Mouse (Mus musculus) heart, embryonic 15.5 days (tissue): ENCODE results near the gene Srsf5. TPM values are rescaled to one million over a fixed set of nuclear protein-coding genes. Genes with fewer than 3 reads are reported as not detected.

Experiments used
- ATAC-seq: fragments of 200-750 bp; cut with Nextera tagmentation; replicated peaks from 2 replicates; pipeline ENCODE4 v1.8.0; 2017; ENCODE audit warnings: low read depth, moderate TSS enrichment; ENCODE audit not compliant: insufficient number of reproducible peaks, insufficient read depth, low FRiP score
- H3K27ac ChIP-seq: fragments of 300-500 bp; sonication (generic); 2 replicates; pipeline ENCODE4 v1.5.1; 2015; ENCODE audit warnings: mild to moderate bottlenecking, inconsistent platforms
- H3K27me3 ChIP-seq: fragments of 300-500 bp; sonication (generic); 2 replicates; pipeline ENCODE4 v1.6.1; 2015; ENCODE audit warnings: inconsistent platforms
- H3K36me3 ChIP-seq: fragments of 300-500 bp; sonication (generic); 2 replicates; pipeline ENCODE4 v1.6.1; 2015; ENCODE audit warnings: mild to moderate bottlenecking, inconsistent platforms
- H3K4me1 ChIP-seq: fragments of 300-500 bp; sonication (generic); replicated peaks from 2 replicates; pipeline ENCODE4 v1.6.1; 2015; ENCODE audit warnings: inconsistent platforms
- H3K4me2 ChIP-seq: fragments of 300-500 bp; sonication (generic); 2 replicates; pipeline ENCODE4 v1.6.1; 2015; ENCODE audit warnings: inconsistent platforms, mild to moderate bottlenecking, moderate library complexity
- H3K4me3 ChIP-seq: fragments of 300-500 bp; sonication (generic); 2 replicates; pipeline ENCODE4 v1.5.1; 2015; ENCODE audit warnings: mild to moderate bottlenecking, inconsistent platforms
- H3K9ac ChIP-seq: fragments of 300-500 bp; sonication (generic); 2 replicates; pipeline ENCODE4 v1.6.1; 2015; ENCODE audit warnings: mild to moderate bottlenecking, inconsistent platforms
- H3K9me3 ChIP-seq: fragments of 300-500 bp; sonication (generic); replicated peaks from 2 replicates; pipeline ENCODE4 v1.6.1; 2016; ENCODE audit warnings: inconsistent platforms
- WGBS: fragments of 180-500 bp; shearing (Covaris S2); methylation state at CpG from one replicate; pipeline ENCODE4 v1.1.7; 2015; ENCODE audit warnings: mixed read lengths; 5-methylcytosine and 5-hydroxymethylcytosine counted together
- polyA plus RNA-seq: library from polyadenylated mRNA; unstranded; fragments of >200 nt; fragmentation: Nextera tagmentation; extraction: Ambion mirVana; gene quantifications from 2 replicates; pipeline ENCODE4 v1.2.1, GENCODE M21; 2015

The Srsf5 gene
- 332 and 350 TPM in 2 replicates for polyA plus RNA-seq

DNA sequence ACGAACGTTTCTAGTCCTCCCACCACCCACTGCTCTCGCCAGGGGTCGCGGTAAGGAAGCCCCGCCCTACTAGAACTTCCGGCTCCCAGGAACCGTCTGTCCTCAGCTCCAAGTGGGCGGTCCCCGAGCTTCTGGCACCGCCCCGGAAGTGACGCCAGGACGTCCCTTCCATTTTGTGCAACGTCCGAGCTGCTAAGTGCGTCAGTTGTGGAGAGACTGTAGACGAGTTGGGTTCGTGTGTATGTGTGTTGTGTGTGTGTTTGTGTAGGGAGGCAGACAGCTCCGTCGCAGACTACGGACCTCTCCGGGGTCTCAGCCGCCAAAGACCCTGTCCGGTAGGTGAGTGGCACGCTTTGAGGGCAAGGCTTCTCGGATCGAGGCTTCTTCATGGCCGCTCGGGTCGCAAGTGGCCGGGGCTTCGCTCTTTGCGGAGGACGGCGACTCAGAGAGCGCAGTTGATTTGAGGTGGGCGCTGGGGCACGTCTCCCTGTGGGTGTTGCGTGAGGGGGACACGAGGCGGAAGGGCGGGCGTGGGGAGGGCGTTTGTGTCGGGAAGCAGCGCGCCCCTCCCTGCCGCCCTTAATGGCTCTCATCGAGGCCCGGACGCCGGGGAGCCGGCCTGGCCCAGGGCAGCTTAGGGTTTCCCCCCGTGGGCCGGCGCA, at the start of gene Srsf5:
Srsf5 (plus strand) TSS at position 171 of the 662 bp plus-strand sequence.
- Histone ChIP-seq H3K4me2 (peak within 1 kb of the TSS; percentile 76), H3K36me3 (peaks cover 29% of the 10 kb centered on the region), H3K27ac (peak within 1 kb of the TSS; percentile 97), H3K4me3 (peak within 1 kb of the TSS; percentile 90), H3K27me3 (no peaks in the 10 kb centered on the region), H3K9ac (peak within 1 kb of the TSS; percentile 98), H3K9me3 (no peaks in the 10 kb centered on the region), H3K4me1 (peaks cover 17% of the 10 kb centered on the region)
- ATAC-seq, result peak; percentile 90
- under 1% methylated on average over 57 of the region's 57 CpGs for WGBS

DNA sequence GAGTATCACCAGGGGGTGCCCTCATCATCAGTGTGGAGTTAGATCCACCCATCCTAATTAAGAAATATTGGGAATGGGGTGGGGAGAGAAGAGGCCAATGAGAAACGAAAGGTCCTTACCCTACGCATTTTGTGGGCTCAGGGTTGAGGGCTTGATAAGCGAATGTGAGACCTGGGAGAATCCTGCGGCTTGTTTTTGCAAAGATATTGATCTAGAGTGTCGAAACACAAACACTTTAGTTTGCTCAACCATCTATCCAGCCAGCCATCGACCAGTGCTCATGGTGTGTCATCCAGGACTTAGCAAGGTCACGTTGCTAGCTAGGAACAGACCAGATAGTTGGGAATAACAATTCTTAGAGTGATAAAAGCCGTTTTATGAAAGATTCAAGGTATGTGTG, 35.7 kb upstream of the Srsf5 start:
- no peaks in the 10 kb centered on the region for H3K36me3 ChIP-seq
- no peak overlapping the region for H3K9ac ChIP-seq
- H3K27me3 ChIP-seq, result no peaks in the 10 kb centered on the region
- no peaks in the 10 kb centered on the region for H3K4me1 ChIP-seq
- ATAC-seq, result no peak
- H3K4me2 ChIP-seq, result no peak overlapping the region
- no peak overlapping the region for H3K4me3 ChIP-seq
- H3K27ac ChIP-seq, result no peak overlapping the region
- H3K9me3 ChIP-seq, result no peaks in the 10 kb centered on the region; the same call in 1 of the 2 replicates
- 70% methylated on average over 8 of the region's 8 CpGs for WGBS

DNA sequence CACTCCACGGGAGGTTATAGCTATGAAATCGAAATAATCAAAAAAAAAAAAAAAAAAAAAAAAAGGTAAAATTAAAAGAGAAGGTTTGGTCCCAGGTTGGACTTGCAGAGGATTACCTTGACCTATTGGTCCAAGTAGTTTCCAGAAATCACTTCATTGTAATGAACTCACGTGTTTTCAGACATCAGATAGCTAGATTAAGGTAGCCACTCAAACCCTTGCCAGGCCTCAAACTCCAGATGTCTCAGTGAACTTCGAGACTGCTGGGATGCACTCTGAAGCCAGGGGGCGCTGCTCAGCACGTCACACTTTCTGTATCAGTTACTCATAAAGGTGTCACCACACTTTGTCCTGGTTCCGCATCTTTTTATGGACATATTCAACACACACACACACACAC, 27.5 kb upstream of the Srsf5 start:
- no peaks in the 10 kb centered on the region for H3K9me3 ChIP-seq
- 50% methylated on average over 7 of the region's 7 CpGs for WGBS
- ATAC-seq, result no peak
- no peaks in the 10 kb centered on the region for H3K36me3 ChIP-seq
- no peak overlapping the region for H3K9ac ChIP-seq
- no peak overlapping the region for H3K27ac ChIP-seq
- no peaks in the 10 kb centered on the region for H3K27me3 ChIP-seq
- H3K4me1 ChIP-seq, result peaks cover under 1% of the 10 kb centered on the region
- H3K4me2 ChIP-seq, result no peak overlapping the region
- no peak overlapping the region for H3K4me3 ChIP-seq

DNA sequence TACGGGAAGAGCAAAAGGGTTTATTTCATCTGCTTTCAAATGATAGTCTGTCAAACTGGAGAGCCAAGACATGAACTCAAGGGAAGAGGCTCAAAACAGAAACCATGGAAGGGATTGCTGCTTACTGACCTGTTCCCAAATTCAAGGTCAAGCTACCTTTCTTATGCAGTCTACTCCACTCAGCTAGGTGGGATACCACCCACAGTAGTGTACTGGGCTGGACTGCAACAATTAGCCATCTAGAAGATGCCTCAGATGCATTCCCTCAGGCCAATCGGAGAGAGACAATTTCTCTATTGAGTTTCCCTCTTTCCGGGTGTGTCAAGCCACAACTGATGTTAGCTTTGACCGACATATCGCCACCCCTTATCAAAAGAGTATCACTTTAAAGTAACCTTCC, 24.0 kb upstream of the Srsf5 start:
- ATAC-seq, result no peak
- Histone ChIP-seq H3K9me3 (no peaks in the 10 kb centered on the region), H3K4me3 (no peak overlapping the region), H3K27ac (no peak overlapping the region), H3K4me2 (no peak overlapping the region), H3K4me1 (peaks cover 10% of the 10 kb centered on the region), H3K27me3 (no peaks in the 10 kb centered on the region), H3K9ac (no peak overlapping the region), H3K36me3 (no peaks in the 10 kb centered on the region)
- 93% methylated on average over 5 of the region's 5 CpGs for WGBS

DNA sequence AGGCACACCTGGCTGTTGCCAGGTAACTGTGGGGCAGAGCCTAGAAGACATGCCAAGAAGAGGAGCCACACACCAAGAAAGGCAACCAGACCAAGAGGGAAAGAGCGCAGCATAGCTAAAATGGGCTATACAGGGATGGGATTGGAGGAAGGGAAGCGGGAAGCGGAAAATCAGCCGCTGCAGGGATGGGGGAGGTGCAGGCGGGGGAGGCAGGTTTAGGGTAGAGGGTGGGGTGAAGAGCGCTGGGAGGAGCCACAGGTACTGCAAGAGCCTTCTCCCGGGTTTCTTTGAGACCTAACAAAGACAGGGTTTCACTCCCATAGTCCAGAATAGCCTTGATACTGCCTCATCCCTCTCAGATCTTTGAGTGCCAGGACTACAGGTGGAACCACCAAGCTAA, 22.4 kb upstream of the Srsf5 start:
- no peaks in the 10 kb centered on the region for H3K9me3 ChIP-seq
- no peaks in the 10 kb centered on the region for H3K36me3 ChIP-seq
- H3K4me3 ChIP-seq, result no peak overlapping the region
- peak overlapping the region; percentile 45 for H3K4me2 ChIP-seq
- no peak for ATAC-seq
- H3K27ac ChIP-seq, result no peak overlapping the region
- WGBS, result 4% methylated on average over 7 of the region's 7 CpGs
- H3K27me3 ChIP-seq, result no peaks in the 10 kb centered on the region
- peaks cover 10% of the 10 kb centered on the region for H3K4me1 ChIP-seq
- H3K9ac ChIP-seq, result no peak overlapping the region

DNA sequence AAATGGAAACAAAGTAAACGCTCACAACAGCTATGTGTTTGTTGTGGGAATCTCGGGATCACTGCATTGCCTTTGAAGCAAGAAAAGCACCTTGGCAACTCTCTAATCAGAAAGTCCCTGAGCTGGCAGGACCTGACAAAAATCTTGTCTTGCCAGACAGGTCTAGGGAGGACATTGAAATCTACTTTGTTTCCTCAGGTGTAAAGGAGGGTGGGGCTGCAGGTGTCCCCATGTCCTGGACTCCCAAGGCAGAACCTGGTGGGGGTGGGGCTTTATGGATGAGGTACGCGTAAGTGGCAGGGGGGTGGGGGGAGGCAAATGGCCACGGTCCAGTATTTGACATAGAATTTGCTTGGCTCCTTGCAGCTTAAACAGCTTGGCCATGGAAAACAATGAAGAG, 21.7 kb upstream of the Srsf5 start:
- WGBS, result 61% methylated on average over 5 of the region's 5 CpGs
- Histone ChIP-seq H3K36me3 (no peaks in the 10 kb centered on the region), H3K4me3 (no peak overlapping the region), H3K9ac (no peak overlapping the region), H3K27ac (no peak overlapping the region), H3K4me2 (no peak overlapping the region), H3K27me3 (no peaks in the 10 kb centered on the region), H3K4me1 (peaks cover 10% of the 10 kb centered on the region), H3K9me3 (no peaks in the 10 kb centered on the region)
- ATAC-seq, result no peak

DNA sequence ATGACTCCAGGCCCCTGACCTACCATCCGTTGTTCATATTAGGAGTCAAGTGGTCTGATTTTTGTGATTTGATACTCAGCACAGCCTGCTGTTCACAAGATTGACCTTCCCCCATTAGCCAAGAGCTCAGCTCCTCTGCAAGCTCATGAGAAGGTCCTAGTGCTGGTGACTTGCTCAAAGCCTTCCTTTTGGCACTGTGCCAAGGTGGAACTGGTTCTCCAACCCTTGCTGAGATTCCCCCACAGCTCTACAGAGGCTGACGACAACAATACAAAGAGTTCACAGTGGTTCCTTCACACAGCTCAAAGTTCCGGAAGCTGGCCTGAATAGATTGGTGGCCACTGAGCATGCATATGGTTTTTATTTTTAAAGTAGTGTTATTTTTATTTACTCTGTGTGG, 21.1 kb upstream of the Srsf5 start:
- no peak overlapping the region for H3K9ac ChIP-seq
- H3K4me1 ChIP-seq, result peaks cover 10% of the 10 kb centered on the region
- H3K27ac ChIP-seq, result no peak overlapping the region
- H3K27me3 ChIP-seq, result no peaks in the 10 kb centered on the region
- no peak overlapping the region for H3K4me2 ChIP-seq
- H3K36me3 ChIP-seq, result no peaks in the 10 kb centered on the region
- WGBS, result 60% methylated on average over 3 of the region's 3 CpGs
- no peak for ATAC-seq
- H3K4me3 ChIP-seq, result no peak overlapping the region
- H3K9me3 ChIP-seq, result no peaks in the 10 kb centered on the region

DNA sequence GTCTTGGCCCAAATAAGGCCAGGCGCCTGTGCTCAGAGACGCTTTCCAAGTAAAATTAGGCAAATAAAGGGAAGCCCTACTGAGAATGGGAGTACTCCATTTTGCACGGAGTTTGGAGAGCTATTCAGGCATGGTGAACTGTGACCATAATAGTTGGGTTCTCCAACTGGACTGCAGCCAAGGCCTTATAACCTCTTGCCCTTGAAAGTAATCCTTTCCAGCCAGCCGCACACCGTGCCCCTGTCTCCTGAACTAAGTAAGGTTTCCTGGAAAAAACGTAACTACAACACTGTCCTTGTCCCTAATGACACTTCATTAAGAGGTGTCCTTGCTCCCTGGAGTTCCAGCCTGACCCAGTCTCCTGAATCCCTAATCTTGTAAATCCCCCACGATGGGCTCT, 19.4 kb upstream of the Srsf5 start:
- Histone ChIP-seq H3K4me2 (no peak overlapping the region), H3K27ac (no peak overlapping the region), H3K27me3 (no peaks in the 10 kb centered on the region), H3K9ac (no peak overlapping the region), H3K4me3 (no peak overlapping the region), H3K9me3 (no peaks in the 10 kb centered on the region), H3K4me1 (peaks cover 10% of the 10 kb centered on the region), H3K36me3 (no peaks in the 10 kb centered on the region)
- ATAC-seq, result no peak
- WGBS, result 40% methylated on average over 7 of the region's 7 CpGs

DNA sequence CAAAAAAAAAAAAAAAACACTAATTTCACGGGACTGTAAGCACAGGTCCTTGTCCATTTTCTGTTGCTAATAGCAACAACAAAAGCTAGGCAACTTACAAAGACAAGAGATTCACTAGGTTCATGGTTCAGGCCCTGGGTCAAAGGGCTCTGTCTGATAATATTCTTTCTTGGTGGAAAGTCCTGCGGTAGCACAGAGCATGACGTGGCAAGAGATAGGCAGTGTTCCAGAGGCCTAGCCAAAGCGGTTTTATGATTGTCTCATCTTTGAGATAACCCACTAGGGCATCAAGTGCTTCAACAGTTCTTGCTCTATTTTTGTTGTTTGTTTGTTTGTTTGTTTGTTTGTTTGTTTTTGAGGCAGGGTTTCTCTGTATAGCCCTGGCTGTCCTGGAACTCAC, 18.8 kb upstream of the Srsf5 start:
- H3K9ac ChIP-seq, result no peak overlapping the region
- H3K4me3 ChIP-seq, result no peak overlapping the region
- H3K27ac ChIP-seq, result no peak overlapping the region
- H3K4me2 ChIP-seq, result no peak overlapping the region
- H3K9me3 ChIP-seq, result no peaks in the 10 kb centered on the region
- no peak for ATAC-seq
- WGBS, result 59% methylated on average over 4 of the region's 4 CpGs
- peaks cover 10% of the 10 kb centered on the region for H3K4me1 ChIP-seq
- H3K27me3 ChIP-seq, result no peaks in the 10 kb centered on the region
- no peaks in the 10 kb centered on the region for H3K36me3 ChIP-seq

DNA sequence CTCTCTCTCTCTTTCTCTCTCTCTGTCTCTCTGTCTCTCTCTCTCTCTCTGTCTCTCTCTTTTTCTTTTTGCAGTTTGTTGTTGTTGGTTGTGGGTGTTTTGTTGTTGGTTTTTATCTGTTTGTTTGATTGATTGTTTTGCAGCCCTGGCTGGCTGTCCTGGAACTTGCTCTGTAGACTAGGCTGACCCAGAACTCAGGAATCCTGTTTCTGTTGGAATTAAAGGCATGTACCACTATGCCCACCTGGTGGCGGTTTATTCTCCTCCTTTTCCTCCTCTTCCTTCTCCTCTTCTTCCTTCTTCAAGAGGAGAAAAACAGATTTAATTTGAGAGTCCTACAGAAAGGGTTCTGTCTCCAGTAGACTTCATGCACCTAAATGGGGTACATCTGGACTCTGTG, 17.8 kb upstream of the Srsf5 start:
- no peak for ATAC-seq
- 60% methylated on average over 1 of the region's 1 CpGs for WGBS
- Histone ChIP-seq H3K9ac (no peak overlapping the region), H3K36me3 (no peaks in the 10 kb centered on the region), H3K27ac (no peak overlapping the region), H3K9me3 (no peaks in the 10 kb centered on the region), H3K4me3 (no peak overlapping the region), H3K27me3 (no peaks in the 10 kb centered on the region), H3K4me2 (no peak overlapping the region), H3K4me1 (peaks cover 10% of the 10 kb centered on the region)

DNA sequence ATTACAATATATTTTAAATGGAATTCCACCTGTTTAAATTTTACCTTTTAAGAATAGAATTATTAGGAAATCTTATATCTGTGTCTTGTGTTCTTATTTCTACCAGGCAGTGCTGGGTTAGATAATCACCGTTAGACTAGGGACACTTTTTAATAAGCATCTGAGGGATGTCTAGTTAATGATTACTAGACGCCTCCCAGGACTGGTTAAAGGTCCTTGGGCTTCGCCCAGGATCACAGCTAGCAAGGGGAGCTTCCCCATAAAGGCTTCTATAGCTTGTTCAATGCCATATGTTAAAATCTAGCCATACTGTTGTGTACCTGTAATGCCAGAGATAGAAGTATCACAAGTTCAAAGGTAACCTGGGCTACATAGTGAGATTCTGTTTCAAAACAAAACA, 16.4 kb upstream of the Srsf5 start:
- H3K9me3 ChIP-seq, result no peaks in the 10 kb centered on the region
- no peak overlapping the region for H3K4me3 ChIP-seq
- no peak overlapping the region for H3K4me2 ChIP-seq
- ATAC-seq, result no peak
- H3K27ac ChIP-seq, result no peak overlapping the region
- no peaks in the 10 kb centered on the region for H3K27me3 ChIP-seq
- H3K9ac ChIP-seq, result no peak overlapping the region
- WGBS, result 79% methylated on average over 3 of the region's 3 CpGs
- H3K4me1 ChIP-seq, result peaks cover 8% of the 10 kb centered on the region; the same call in 1 of the 2 replicates
- H3K36me3 ChIP-seq, result no peaks in the 10 kb centered on the region

DNA sequence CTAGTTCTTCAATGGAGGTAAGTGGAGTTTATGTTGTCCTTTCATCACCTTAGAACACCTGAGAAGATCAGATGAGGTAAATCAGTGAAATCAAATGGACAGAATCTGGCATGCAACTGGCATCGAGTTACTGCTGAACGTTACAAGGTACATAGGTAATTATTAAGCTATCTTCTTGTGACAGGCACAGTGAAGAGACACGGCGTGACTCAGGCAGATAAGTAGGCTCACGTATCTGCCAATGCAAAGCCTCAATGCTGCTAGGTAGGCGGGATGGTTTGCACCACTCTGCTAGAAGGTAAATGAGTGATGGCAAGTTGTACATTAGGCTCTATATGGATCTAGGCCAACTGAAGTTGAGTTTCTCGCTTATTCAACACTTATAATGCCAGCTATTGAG, 15.2 kb upstream of the Srsf5 start:
- H3K9me3 ChIP-seq, result no peaks in the 10 kb centered on the region
- peaks cover 4% of the 10 kb centered on the region; the same call in 1 of the 2 replicates for H3K4me1 ChIP-seq
- no peaks in the 10 kb centered on the region for H3K27me3 ChIP-seq
- H3K4me2 ChIP-seq, result no peak overlapping the region
- no peak overlapping the region for H3K9ac ChIP-seq
- no peak overlapping the region for H3K27ac ChIP-seq
- H3K4me3 ChIP-seq, result no peak overlapping the region
- no peaks in the 10 kb centered on the region for H3K36me3 ChIP-seq
- WGBS, result 75% methylated on average over 7 of the region's 7 CpGs
- no peak for ATAC-seq
